Mouse (Mus musculus): Measurements from ENCODE around the gene Ldlr. TPM values are rescaled to one million over a fixed set of nuclear protein-coding genes. Genes with fewer than 3 reads are reported as not detected.
"Not testable (repeated sequence)": the region's sequence is repeated elsewhere in the genome, so short reads cannot be mapped to it uniquely, and the experiment has no call there.

The Ldlr gene
- total RNA-seq, 2 experiments from 2014 or later: 25.6 to 51.5 TPM

DNA sequence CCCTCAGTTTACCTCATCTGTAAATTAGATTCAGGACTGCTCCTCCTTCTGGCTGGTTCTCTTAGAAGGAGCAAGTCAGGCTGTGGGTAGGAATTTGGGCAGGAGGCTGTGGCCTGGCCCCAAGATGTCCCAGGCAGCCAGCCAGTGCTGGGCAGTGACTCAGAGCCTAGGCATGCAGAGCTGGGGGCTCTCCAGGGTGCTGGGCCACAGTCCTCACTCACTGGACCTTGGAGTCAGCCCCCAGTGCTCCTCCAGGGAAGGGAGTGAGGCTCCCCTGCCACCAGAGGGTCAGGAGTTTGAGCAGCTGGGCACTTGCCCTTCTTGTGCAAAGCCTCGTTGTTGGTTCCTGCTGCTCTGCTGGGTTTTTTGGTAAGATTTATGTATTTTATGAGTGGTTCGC, 30.7 kb downstream of the Ldlr start:
- ATAC-seq (ENCODE audit: poor library complexity, severe bottlenecking): no peak

DNA sequence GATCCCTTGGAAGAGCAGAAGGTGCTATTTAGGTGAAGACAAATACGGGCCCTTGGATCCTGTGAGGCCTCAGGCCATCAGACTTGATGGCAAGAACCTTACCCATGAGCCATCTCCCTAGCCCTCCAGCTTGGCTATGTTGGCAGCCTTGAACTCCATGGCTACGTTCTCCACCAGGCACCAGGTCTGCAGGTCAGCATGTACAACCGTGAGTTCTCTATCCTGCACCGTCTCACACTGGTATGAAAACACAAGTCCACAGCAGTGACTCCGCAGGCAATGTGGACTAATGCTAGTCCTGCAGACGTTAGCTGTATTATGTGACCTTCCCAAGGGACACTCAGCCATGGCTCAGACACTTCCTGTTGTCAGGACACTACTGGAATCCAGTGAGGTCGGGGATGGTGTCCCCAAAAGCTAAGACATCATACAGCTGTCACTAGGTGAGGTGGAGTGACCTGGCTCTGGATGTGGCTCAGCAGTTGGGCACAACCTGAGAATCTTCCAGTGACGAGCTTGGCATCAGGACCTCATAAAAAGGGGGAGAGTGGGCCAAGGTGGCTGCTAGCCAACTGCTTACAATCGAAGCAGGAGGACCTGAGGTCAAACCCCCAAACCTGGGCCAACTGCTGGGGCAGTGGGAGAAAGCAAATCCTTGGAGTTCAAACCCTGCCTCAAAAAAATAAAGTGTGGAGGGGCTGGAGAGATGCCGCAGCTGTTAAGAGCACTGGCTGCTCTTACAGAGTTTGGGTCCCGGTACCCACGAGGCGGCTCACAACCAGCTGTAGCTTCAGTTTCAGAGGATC, 31.4 kb downstream of the Ldlr start:
- no peak for ATAC-seq (ENCODE audit: poor library complexity, severe bottlenecking)

DNA sequence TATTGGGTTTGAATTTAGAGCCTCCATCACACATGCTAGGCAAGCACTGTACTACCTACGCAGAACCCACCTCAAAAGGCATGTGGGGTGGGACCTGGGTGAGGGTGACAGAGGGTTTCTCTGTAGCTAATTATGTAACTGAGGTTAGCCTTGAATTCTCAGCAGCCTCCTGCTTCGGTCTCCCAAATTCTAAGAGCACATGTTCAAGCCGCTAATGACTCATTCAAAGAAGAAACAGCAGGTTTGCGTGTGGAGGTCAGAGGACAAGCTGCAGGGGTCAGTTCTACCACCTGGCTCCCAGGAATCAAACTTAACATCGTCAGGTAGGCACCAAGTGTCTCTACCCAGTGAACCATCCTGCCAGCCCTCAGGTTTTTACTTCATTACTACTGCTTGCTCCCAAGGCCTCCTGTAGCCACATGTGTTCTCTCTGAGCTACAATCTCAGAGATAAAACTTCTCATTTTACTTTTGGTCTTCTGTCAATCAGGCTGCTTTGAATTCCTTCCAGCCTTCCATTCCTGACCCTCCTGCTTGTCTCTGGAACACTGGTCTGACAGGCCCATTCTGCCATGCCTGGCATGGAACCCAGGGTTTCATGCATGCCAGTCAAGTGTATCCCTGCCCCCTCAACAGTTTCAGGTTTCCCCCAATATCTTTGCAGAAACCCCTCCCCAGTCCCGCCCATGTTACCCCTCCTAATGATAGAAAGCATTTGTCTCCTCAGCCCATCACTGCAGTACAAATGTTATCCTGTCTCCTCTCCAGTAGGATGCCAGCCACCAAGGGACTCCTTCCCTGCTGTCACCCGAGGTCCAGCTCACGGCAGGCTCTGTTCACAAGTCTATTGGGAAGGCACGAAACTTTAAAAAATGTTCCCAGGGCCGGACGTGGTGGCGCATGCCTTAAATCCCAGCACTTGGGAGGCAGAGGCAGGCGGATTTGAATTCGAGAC, 35.6 kb downstream of the Ldlr start:
- ATAC-seq (ENCODE audit: poor library complexity, severe bottlenecking): no peak

DNA sequence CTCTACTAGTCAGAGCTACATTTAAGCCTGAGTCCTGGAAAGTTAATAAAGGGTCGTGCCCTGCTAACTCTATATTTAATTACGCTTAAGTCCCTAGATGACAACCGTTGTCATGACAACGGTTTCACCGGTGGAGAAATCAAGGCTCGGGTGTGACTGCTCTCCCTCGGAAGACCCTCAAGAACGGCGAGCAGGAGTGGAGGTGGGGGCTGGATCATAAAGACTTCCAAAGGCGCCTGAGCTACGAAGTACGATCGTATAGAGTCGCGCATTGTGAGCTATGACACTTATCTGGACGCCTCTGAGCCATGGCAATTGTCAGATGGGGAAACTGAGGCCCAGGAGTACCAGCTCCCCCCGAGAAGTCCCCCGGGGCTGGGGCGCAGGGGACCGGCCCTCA, 36.4 kb downstream of the Ldlr start:
- no peak for ATAC-seq (ENCODE audit: poor library complexity, severe bottlenecking)

DNA sequence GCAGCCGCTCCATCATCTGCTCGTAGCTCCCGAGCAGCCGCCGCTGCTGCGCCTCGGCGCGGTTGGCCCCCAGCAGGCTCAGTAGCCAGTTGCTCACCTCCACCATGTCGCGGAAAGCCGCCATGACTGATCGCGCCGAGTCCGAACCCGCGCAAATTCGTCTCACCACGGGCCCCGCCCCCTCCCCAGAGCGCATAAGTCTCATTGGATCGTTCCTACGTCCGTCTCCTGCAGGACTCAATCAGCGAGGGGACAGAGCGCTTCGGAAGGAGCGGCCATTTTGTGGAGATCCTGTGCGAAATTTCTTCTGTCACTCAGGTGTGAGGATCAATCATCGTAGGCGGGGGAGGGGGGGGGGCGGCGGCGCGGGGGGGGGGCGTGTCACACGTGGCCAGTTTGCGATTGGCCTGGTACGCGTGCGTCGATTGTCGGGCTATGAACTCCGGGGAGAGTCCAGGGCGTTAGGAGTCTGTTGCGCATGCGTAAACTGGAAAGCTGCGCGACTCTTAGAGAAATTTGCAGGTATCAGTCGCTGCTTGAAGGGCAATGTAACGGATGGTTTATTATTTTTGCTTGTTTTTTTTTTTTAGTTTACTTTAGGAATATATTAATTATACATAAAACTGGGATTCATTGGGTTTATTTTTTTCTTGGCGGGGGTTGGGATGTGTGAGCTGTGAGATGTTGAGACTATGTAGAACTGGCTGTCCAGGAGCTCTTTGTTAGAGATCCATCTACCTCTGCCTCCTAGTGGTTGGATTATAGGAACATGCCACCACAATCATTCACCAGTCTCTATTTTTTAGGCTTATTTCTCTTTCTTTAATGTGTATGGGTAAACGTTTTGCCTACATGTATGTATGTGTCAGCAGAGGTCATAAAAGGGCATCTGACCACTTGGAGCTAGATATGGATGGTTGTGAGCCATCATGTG, 37.1 kb downstream of the Ldlr start, which contains the start of gene Spc24:
Gene Spc24 (minus strand): TSS at position 149 of the 934 bp plus-strand sequence.
- ATAC-seq (ENCODE audit: poor library complexity, severe bottlenecking): peak; percentile 99

DNA sequence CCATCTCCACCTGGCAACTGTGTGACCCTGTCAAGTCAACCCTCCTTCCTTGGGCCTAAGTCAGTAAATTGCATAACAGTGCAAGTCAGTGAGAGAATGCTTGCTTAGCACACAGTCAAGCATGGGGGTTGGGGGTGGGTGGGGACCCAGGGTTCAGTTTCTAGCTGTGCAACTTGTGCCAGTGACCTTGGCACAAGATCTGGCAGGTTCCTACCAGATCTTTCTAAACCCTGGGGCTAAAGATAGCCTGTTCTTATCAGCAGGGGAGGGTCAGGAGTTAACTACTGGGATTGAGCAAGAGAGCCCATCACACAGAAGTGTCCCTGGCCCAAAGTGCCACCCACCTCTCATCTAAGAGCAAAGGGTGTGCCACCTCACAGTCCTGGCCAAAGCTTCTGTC, 38.9 kb downstream of the Ldlr start:
- ATAC-seq (ENCODE audit: poor library complexity, severe bottlenecking): no peak

DNA sequence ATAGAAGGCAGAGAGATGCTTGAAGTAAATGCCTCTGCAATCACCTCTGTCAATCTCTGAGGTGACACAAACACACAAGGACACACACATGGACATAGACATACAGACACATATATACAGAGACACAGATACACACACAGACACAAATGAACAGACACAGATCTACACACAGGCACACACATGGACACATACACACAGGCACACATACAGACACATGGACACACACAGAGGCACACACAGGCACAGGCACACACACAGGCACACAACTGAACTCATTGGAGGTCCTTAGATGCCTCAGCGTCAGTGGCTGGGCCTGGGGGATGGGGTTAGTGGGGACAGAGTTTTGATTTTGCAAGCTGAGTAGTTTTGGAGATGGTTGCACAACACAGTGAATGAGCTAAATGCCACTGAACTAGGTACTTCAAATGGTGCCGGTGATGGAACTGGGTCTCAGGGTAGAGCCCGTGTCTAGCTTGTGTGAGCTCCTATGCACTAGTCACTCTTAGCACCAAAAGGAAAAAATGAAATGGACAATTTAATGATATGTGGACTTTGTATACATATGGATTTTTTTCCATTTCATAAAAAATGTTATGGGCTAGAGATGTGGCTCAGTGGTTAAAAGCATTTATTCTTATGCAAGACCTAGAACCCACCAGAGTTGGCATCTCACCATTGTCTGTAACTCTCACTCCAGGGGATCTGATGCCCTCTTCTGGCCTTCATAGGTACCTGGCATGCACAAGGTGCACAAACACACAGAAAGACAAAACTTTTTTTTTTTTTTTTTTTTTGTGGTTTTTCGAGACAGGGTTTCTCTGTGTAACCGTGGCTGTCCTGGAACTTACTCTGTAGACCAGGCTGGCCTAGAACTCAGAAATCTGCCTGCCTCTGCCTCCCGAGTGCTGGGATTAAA, 41.1 kb downstream of the Ldlr start:
- ATAC-seq (ENCODE audit: poor library complexity, severe bottlenecking): no peak

DNA sequence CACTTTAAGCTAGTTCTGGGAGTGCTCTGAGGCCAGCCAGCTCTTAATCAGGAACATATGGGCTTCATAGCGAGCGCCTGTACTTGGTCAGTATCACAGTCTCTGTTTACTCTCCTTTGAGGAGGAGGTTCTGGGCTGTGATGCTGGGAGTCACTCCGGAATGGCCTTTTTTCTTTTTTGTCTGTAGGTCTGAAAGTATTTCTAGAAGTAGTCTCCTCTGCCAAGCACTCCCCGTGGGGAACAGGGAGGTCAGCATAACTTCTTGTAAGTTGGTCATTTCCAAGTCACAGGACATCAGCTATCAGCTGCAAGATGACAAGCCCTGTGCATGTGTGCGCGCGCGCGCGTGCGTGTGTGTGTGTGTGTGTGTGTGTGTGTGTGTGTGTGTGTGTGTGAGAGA, 44.6 kb downstream of the Ldlr start:
- no peak for ATAC-seq (ENCODE audit: poor library complexity, severe bottlenecking)

DNA sequence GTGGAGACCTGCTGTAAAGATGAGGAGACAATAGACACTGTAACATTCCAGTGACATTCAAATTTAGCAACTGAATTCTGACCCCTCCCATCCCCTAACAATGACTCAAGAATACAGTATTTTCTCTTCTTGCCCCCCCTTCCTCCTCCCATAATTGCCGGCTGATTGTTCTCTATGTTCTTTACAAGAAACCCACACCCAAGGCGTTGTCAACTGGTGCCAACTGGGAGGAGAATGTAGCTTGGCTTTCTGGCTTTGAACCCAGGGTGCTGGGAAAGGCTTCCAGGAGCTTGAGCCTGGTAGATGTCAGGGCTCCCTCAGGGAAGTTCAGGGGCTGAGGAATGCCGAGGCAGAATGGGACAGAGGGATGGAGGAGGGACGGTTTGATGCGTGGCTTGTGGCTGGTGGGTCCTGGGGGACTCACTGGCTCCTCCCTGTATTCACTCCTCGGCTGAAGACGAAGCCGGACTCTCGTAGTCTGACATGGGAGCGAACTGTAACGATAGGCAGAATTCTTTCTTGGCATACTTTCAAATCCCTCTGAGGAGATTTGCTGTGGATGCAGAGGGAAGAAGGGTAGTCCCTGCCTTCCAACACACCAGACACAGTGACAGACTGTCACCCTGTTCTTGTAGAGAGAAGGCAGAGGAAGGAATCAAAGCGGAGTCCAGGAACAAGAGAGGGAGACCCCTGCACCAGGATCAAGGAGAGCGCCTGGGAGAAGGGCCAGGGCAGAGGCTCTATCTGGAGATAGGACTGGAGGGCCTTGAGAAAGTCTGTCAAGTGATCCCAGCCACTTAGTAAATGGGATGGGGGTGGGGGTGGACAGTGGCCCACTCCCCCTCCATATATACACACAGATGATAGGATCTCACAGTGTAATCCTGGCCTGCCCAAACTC, 45.5 kb downstream of the Ldlr start:
- no peak for ATAC-seq (ENCODE audit: poor library complexity, severe bottlenecking)

DNA sequence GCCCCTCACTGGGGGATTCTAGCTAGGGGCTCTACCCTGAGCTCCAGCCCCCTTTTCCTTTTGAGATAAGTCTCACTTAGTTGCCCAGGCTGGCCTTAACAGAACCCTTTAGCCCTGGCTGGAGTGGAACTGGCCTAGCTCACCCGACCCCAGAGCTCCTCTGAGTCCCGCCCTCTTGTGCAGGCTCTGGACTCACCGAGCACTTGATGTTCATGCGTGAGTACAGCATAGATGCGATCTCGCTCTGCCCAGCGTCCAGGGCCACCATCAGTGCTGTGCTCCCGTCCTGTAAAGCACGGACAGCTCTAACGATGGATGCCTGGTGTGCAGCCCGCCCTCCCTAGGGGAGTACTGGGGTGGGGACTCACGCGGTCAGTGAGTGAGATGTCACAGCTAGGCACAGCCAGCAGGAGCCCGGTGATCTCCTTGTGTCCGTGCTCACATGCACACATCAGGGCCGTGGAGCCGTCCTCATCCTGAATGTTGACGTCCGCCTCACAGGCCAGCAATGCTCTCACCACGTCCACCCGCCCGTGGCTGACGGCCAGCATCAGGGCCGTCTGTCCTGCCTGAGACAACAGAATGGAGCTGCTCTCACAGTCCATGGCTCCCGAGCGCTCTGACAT, 46.4 kb downstream of the Ldlr start:
- no peak for ATAC-seq (ENCODE audit: poor library complexity, severe bottlenecking)

DNA sequence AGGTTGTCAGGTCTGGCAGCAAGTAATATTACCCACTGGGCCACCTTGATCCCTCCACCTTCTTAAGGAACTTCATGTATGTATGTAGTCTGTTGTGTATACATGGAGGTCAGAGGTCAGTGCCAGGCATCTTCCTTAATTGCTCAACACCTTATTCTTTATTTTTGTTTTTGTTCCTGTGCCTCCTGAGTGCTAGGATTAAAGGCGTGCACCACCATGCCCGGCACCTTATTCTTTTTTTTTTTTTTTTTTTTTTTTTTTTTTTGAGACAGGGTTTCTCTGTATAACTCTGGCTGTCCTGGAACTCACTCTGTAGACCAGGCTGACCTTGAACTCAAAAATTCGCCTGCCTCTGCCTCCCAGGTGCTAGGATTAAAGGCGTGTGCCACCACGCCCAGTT, 50.1 kb downstream of the Ldlr start:
- ATAC-seq (ENCODE audit: poor library complexity, severe bottlenecking): not testable (repeated sequence)

DNA sequence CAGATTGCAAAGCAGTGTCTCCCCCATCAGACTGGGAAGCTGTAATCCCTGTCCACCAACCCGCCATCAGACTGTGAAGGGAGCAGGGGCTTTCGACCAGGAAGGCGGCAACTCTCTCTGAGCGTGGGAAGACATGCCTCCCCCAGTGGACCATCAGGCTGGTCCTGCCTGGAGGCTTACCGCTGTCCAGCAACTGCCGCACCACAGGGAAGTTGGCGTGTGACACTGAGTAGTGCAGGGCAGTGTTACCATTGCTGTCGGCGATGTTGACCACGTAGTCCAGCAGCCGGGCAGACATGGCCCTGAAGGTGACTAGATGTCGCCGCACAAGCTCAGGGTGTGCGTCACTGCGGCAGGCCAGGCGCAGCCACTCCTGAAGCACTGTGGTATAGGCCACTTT, 51.1 kb downstream of the Ldlr start:
- no peak for ATAC-seq (ENCODE audit: poor library complexity, severe bottlenecking)

DNA sequence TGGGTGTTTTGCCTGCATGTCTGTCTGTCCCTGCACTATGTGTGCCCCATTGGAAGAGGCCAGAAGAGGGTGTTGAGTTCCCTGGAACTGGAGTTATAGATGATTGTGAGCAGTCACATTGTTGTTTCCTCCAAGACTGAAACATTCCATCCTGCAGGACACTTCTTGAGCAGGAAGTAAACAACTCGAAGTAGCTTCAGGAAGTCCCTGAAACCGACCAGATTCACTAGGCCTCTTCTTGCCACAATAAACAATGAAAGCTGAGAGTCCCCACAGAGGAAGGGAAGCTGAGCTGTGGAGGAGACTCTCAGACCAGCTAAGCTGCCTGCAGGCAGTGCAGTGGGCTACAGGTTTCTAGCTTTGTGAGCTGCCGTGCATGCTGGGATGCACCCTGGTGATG, 54.4 kb downstream of the Ldlr start:
- no peak for ATAC-seq (ENCODE audit: poor library complexity, severe bottlenecking)

DNA sequence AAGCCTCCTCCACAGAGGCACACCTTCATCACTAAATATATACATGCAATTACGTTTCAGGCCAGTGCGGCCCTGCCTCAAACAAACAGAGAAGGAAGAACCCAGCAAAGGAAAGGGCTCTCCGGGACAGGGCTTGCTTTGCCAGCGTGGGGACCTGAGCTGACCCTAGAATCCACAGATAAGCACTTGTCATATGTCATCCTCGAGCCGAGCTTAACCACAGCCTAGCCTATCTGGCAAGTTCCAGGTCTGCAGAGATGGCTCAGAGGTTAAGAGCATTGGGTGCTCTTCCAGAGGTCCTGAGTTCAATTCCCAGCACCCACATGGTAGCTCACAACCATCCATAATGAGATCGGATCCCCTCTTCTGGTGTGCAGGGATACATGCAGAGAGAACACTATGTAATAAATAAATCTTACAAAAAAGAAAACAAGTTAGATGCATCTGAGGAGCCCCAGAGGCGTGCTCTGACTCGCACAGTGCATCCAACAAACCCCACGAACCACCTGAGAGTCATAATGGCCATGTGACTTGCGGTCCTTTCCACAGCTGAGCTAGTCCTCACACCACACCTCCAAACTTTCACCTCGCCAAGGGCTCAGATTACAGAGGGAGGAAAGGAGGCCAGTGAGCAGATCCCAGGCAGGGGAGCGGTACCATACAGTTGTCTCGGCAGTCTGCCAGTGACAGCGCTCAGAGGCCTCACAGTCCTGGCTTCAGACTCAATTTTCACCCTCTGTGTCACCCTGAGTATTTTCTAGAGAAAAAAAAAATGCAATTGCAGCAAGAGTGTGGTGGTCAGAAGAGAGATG, 58.6 kb downstream of the Ldlr start:
- no peak for ATAC-seq (ENCODE audit: poor library complexity, severe bottlenecking)

DNA sequence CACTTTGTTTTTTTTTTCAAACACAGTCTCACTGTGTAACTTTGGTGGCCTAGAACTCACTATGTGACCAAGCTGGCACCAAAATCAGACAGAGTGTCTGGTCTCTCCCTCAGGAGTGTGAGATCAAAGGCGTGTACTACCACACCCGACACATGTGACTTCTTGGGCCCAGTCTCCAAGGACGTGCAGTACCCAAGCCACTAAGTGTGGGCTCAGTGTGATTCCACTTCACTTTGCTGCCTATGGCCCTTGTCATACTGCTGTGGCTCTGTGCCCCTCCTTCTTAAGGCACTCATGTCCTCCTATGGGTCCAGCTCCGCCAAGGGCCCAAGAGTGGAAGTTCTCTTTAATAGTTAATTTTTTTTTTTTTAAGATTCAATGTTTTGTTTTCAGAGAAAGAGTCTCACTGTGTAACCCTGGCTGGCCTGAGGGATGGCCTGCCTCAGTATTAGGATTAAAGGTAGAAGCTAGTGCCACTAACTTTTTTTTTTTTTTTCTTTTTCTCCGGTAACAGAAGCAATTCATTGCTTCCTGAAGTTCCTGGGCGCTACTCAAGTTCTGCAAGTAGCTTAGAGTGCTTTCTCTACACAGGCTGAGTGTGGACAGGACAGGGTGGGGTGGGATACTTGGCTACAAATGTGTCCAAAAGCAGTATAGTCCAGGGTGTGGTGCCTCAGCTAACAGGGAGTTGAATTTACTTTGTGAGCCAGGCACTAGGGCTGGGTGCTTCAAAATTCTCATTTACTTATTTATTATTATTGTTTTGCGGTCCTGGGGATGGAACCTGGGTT, 61.4 kb downstream of the Ldlr start:
- no peak for ATAC-seq (ENCODE audit: poor library complexity, severe bottlenecking)

DNA sequence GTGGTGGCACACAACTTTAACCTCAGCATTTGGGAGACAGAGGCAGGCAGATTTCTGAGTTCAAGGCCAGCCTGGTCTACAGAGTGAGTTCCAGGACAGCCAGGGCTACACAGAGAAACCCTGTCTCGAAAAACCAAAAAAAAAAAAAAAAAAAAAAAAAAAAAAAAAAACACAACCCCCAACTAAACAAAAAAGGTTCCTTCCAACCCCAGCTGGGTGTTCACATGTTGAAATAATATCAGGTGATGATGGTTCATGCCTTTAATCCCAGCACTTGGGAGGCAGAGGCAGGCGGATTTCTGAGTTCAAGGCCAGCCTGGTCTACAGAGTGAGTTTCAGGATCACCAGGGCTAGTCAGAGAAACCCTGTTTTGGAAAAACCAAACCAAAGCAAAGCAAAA, 63.0 kb downstream of the Ldlr start:
- not testable (repeated sequence) for ATAC-seq (ENCODE audit: poor library complexity, severe bottlenecking)
